Mouse (Mus musculus) embryonic fibroblast, embryonic 13.5 days (primary cell): ENCODE measurements around the gene Rnaseh2b.

Experiments
- CTCF ChIP-seq: IDR thresholded peaks from 2 replicates; pipeline ENCODE4 v1.5.1; 2011; ENCODE audit warnings: mild to moderate bottlenecking, control low read depth, low read length, moderate library complexity, borderline replicate concordance; ENCODE audit not compliant: insufficient read depth
- POLR2A ChIP-seq: IDR thresholded peaks from 2 replicates; pipeline ENCODE4 v1.6.1; 2011; ENCODE audit warnings: low read depth, mild to moderate bottlenecking, control low read depth, low read length, moderate library complexity

DNA sequence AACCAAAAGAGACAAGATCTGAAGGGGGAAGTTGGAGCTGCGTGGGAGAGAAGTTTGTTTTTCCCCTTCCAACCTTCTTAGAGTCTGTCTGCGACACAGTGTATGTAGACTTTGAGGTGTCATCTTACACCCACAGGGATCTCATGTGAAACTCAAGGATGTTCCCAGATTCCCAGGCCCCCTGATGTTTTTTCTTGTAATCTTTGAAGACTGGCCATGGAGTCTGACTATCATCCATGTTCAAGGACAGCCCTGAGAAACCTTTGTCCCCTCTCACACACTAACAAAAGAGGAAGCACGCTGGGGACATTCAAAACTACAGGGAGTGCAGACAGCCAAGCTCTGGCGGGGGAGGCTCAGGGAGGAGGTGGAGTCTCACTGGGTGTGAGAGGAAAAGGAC, 46.8 kb upstream of the Rnaseh2b start:
- TF ChIP-seq CTCF, result no peak
- no peak for TF ChIP-seq POLR2A
